Mouse (Mus musculus): ENCODE measurements around the gene Tfap2d. TPM values are rescaled to one million over a fixed set of nuclear protein-coding genes. Genes with fewer than 3 reads are reported as not detected.

Tfap2d gene
- polyA plus RNA-seq, 1 experiment from 2014 or later = not detected

DNA sequence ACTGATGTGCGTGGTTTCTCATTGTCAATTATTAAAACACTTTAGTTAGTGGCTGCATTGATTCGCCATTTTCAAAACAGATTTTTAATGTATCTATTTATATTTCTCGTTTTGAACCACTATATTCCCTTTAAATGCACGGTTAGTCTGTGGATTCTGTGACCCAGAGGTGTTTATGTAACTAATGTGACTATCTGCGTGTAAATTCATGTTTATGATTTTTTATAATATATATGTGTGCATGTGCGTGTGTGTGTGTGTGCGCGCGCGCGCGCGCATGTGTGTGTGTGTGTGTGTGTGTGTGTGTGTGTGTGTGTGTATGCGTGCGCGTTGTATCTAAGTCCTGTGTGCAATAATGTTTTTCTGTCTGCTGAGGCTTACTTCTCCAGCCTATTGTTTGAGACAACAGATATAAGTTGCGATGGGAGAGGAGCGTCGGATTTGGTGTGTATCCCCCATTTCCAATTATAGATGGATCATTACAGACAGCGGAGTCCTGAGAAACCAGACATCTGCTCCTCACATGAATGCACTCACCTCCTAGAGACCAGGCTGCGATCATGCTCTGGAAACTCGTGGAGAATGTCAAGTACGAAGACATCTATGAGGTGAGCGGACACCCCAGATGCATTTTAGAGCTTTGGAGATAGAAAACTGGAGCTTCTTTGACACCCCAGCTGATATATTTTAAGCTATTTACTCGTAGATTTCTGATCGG, 106.0 kb downstream of the Tfap2d start, which contains the start of gene Tfap2b:
Tfap2b (plus strand) TSS at position 274 of the 718 bp plus-strand sequence.
- no peaks in the 10 kb centered on the region for H3K4me1 ChIP-seq (ENCODE audit: control insufficient read depth, insufficient read depth, low read length)
- no peaks in the 10 kb centered on the region for H3K36me3 ChIP-seq (ENCODE audit: control insufficient read depth, insufficient read depth, low read length)
- H3K4me2 ChIP-seq (ENCODE audit: low read depth, low read length) = peak within 1 kb of the TSS; percentile 43
- H3K9me3 ChIP-seq (replicated peaks; ENCODE audit: control insufficient read depth, low read length) = no peaks in the 10 kb centered on the region
- ATAC-seq (ENCODE audit: insufficient read depth, low FRiP score) = no peak
- peak within 1 kb of the TSS; percentile 31 for H3K4me3 ChIP-seq (replicated peaks; ENCODE audit: low read length)
- WGBS = 4% methylated on average over 25 of the region's 26 CpGs
- peaks cover 51% of the 10 kb centered on the region for H3K27me3 ChIP-seq (ENCODE audit: control insufficient read depth, insufficient read depth, low read length)
- no peak within 1 kb of the TSS for H3K9ac ChIP-seq (ENCODE audit: low read length)
- no peak within 1 kb of the TSS for H3K27ac ChIP-seq (ENCODE audit: low read length)

DNA sequence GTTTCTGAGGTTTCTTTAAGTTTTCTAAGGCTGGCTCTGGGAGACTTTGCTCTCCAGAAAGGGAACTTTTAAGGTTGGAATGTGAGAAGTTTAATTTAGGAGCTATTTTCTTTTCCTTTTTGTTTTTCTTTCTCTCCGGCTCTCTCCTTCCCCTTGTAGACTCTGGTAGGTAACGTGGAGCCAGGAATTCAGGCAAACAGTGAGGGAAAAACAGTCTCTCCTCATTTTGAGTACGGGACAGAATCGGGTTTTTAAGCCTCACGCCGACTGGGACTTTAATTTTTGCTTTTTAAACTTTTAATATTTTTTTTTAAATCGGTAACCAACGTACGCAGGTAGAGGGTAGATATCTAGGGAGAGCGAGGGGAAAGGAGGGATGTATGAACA, 106.5 kb downstream of the Tfap2d start:
- no peak for ATAC-seq (ENCODE audit: insufficient read depth, low FRiP score)
- WGBS = under 1% methylated on average over 10 of the region's 10 CpGs
- Histone ChIP-seq H3K9me3 (replicated peaks; ENCODE audit: control insufficient read depth, low read length) (no peaks in the 10 kb centered on the region), H3K4me2 (ENCODE audit: low read depth, low read length) (no peak overlapping the region), H3K36me3 (ENCODE audit: control insufficient read depth, insufficient read depth, low read length) (no peaks in the 10 kb centered on the region), H3K27ac (ENCODE audit: low read length) (no peak overlapping the region), H3K27me3 (ENCODE audit: control insufficient read depth, insufficient read depth, low read length) (peaks cover 56% of the 10 kb centered on the region), H3K4me1 (ENCODE audit: control insufficient read depth, insufficient read depth, low read length) (no peaks in the 10 kb centered on the region), H3K9ac (ENCODE audit: low read length) (no peak overlapping the region), H3K4me3 (replicated peaks; ENCODE audit: low read length) (peak overlapping the region; percentile 31)

DNA sequence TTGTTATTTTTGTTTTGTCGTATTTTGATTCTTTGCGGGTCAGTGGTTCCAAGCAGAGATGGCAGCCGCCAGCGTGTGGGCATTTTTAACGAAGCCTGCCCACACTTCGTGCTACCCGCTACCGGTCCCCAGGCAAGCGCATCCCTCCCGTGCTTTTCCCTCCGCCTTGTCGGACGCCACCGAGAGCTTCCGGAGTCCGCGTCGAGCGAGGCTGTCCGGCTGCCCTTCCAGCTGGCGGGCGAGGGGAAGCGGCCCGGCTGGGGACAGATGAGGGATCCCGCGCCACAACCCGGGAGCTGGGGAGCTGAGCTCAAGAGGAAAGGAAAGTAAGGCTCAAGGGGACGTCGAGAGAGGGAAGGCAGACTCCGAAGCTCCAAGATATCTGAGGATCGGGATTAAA, 107.0 kb downstream of the Tfap2d start:
- 1% methylated on average over 31 of the region's 31 CpGs for WGBS
- ATAC-seq (ENCODE audit: insufficient read depth, low FRiP score) = no peak

DNA sequence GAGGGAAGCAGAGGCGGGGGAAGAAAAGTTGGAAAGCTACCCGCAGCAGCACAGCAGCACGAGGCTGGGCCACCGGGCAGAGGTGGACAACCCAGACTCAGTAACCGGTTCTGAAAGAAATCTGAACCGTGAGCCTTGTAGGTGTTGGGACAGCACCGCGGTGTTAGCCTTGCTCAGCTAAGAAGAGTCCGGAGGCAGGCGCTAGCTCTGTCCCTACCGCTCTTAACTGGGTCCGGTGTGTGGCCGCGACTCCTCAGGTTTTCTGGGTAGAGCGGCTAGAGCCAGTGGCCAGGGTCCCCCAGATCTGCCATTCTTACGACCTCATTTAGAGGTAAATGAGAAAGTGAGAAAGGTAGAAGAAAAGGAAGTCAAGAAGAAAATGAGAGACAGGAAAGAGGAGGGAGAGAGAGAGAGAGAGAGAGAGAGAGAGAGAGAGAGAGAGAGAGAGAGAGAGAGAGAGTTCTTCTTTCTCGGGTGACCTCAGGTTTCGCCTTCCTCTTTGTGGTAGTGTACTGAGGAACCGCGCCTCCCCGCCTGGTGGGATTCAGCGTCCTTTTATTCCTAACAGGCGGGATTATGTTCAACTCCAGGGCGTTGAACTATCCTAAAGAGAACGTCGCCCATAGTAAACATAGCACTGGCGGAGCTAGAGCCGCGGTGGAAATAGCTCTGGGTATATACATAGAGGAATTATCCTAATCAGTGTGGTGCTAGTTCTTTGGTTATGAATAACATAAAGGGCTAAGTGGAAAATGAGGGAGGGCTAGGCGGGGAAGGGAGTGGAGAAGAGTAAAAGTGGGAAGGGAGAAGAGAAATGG, 107.6 kb downstream of the Tfap2d start:
- H3K36me3 ChIP-seq (ENCODE audit: control insufficient read depth, insufficient read depth, low read length) = no peaks in the 10 kb centered on the region
- no peaks in the 10 kb centered on the region for H3K4me1 ChIP-seq (ENCODE audit: control insufficient read depth, insufficient read depth, low read length)
- WGBS = under 1% methylated on average over 30 of the region's 30 CpGs
- peak overlapping the region; percentile 43 for H3K4me2 ChIP-seq (ENCODE audit: low read depth, low read length)
- H3K9ac ChIP-seq (ENCODE audit: low read length) = no peak overlapping the region
- no peak for ATAC-seq (ENCODE audit: insufficient read depth, low FRiP score)
- H3K9me3 ChIP-seq (replicated peaks; ENCODE audit: control insufficient read depth, low read length) = no peaks in the 10 kb centered on the region
- peak overlapping the region; percentile 31 for H3K4me3 ChIP-seq (replicated peaks; ENCODE audit: low read length)
- peaks cover 67% of the 10 kb centered on the region for H3K27me3 ChIP-seq (ENCODE audit: control insufficient read depth, insufficient read depth, low read length)
- H3K27ac ChIP-seq (ENCODE audit: low read length) = no peak overlapping the region

More for the DNA sequence above, 107.0 kb downstream of the Tfap2d start:
- no peak overlapping the region for H3K9ac ChIP-seq (ENCODE audit: low read length)
- H3K27me3 ChIP-seq (ENCODE audit: control insufficient read depth, insufficient read depth, low read length) = peaks cover 60% of the 10 kb centered on the region
- peak overlapping the region; percentile 43 for H3K4me2 ChIP-seq (ENCODE audit: low read depth, low read length)
- no peaks in the 10 kb centered on the region for H3K36me3 ChIP-seq (ENCODE audit: control insufficient read depth, insufficient read depth, low read length)
- no peaks in the 10 kb centered on the region for H3K4me1 ChIP-seq (ENCODE audit: control insufficient read depth, insufficient read depth, low read length)
- no peak overlapping the region for H3K27ac ChIP-seq (ENCODE audit: low read length)
- H3K4me3 ChIP-seq (replicated peaks; ENCODE audit: low read length) = peak overlapping the region; percentile 31
- no peaks in the 10 kb centered on the region for H3K9me3 ChIP-seq (replicated peaks; ENCODE audit: control insufficient read depth, low read length)

- Histone ChIP-seq H3K27me3 (ENCODE audit: control insufficient read depth, insufficient read depth, low read length) (peaks cover 70% of the 10 kb centered on the region), H3K4me2 (ENCODE audit: low read depth, low read length) (no peak overlapping the region), H3K27ac (ENCODE audit: low read length) (no peak overlapping the region), H3K9me3 (replicated peaks; ENCODE audit: control insufficient read depth, low read length) (no peaks in the 10 kb centered on the region), H3K4me1 (ENCODE audit: control insufficient read depth, insufficient read depth, low read length) (no peaks in the 10 kb centered on the region), H3K4me3 (replicated peaks; ENCODE audit: low read length) (no peak overlapping the region), H3K9ac (ENCODE audit: low read length) (no peak overlapping the region), H3K36me3 (ENCODE audit: control insufficient read depth, insufficient read depth, low read length) (no peaks in the 10 kb centered on the region)
- no peak for ATAC-seq (ENCODE audit: insufficient read depth, low FRiP score)
- 3% methylated on average over 8 of the region's 8 CpGs for WGBS
Measured at GRCm38 (mm10) chr1:19211033-19211405, 108.2 kb downstream of the Tfap2d start.

- no peaks in the 10 kb centered on the region for H3K36me3 ChIP-seq (ENCODE audit: control insufficient read depth, insufficient read depth, low read length)
- no peak overlapping the region for H3K9ac ChIP-seq (ENCODE audit: low read length)
- WGBS = 3% methylated on average over 15 of the region's 15 CpGs
- H3K4me1 ChIP-seq (ENCODE audit: control insufficient read depth, insufficient read depth, low read length) = no peaks in the 10 kb centered on the region
- ATAC-seq (ENCODE audit: insufficient read depth, low FRiP score) = no peak
- H3K27me3 ChIP-seq (ENCODE audit: control insufficient read depth, insufficient read depth, low read length) = peaks cover 76% of the 10 kb centered on the region
- no peak overlapping the region for H3K27ac ChIP-seq (ENCODE audit: low read length)
- H3K9me3 ChIP-seq (replicated peaks; ENCODE audit: control insufficient read depth, low read length) = no peaks in the 10 kb centered on the region
- no peak overlapping the region for H3K4me2 ChIP-seq (ENCODE audit: low read depth, low read length)
- H3K4me3 ChIP-seq (replicated peaks; ENCODE audit: low read length) = no peak overlapping the region
Measured at GRCm38 (mm10) chr1:19211546-19212154, 108.8 kb downstream of the Tfap2d start.

GRCm38 (mm10) chr1:19212691-19213090, 109.9 kb downstream of the Tfap2d start:
- H3K27me3 ChIP-seq (ENCODE audit: control insufficient read depth, insufficient read depth, low read length) = peaks cover 77% of the 10 kb centered on the region
- H3K4me3 ChIP-seq (replicated peaks; ENCODE audit: low read length) = no peak overlapping the region
- no peak overlapping the region for H3K9ac ChIP-seq (ENCODE audit: low read length)
- H3K4me2 ChIP-seq (ENCODE audit: low read depth, low read length) = no peak overlapping the region
- H3K27ac ChIP-seq (ENCODE audit: low read length) = no peak overlapping the region
- H3K4me1 ChIP-seq (ENCODE audit: control insufficient read depth, insufficient read depth, low read length) = no peaks in the 10 kb centered on the region
- no peak for ATAC-seq (ENCODE audit: insufficient read depth, low FRiP score)
- 4% methylated on average over 4 of the region's 4 CpGs for WGBS
- H3K36me3 ChIP-seq (ENCODE audit: control insufficient read depth, insufficient read depth, low read length) = no peaks in the 10 kb centered on the region
- no peaks in the 10 kb centered on the region for H3K9me3 ChIP-seq (replicated peaks; ENCODE audit: control insufficient read depth, low read length)

- H3K36me3 ChIP-seq (ENCODE audit: control insufficient read depth, insufficient read depth, low read length) = no peaks in the 10 kb centered on the region
- no peaks in the 10 kb centered on the region for H3K4me1 ChIP-seq (ENCODE audit: control insufficient read depth, insufficient read depth, low read length)
- H3K9me3 ChIP-seq (replicated peaks; ENCODE audit: control insufficient read depth, low read length) = no peaks in the 10 kb centered on the region
- no peak overlapping the region for H3K27ac ChIP-seq (ENCODE audit: low read length)
- H3K9ac ChIP-seq (ENCODE audit: low read length) = no peak overlapping the region
- H3K27me3 ChIP-seq (ENCODE audit: control insufficient read depth, insufficient read depth, low read length) = peaks cover 82% of the 10 kb centered on the region
- no peak overlapping the region for H3K4me2 ChIP-seq (ENCODE audit: low read depth, low read length)
- 6% methylated on average over 4 of the region's 4 CpGs for WGBS
- no peak overlapping the region for H3K4me3 ChIP-seq (replicated peaks; ENCODE audit: low read length)
- ATAC-seq (ENCODE audit: insufficient read depth, low FRiP score) = no peak
Measured at GRCm38 (mm10) chr1:19213171-19213570, 110.3 kb downstream of the Tfap2d start.

DNA sequence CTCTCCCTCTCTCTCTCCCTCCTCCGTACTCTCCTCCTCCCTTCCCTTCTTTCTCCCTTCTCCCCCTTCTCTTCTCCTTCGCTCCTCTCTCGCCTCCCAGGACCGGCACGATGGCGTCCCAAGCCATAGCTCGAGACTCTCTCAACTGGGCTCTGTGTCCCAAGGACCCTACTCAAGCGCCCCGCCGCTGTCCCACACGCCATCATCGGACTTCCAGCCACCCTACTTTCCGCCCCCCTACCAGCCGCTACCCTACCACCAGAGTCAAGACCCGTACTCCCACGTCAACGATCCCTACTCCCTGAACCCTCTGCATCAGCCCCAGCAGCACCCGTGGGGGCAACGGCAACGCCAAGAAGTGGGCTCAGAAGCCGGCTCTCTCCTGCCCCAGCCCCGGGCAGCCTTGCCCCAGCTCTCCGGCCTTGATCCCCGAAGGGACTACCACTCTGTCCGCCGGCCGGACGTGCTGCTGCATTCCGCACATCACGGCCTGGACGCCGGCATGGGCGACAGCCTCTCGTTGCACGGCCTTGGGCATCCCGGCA, 111.1 kb downstream of the Tfap2d start:
- Histone ChIP-seq H3K36me3 (ENCODE audit: control insufficient read depth, insufficient read depth, low read length) (no peaks in the 10 kb centered on the region), H3K4me3 (replicated peaks; ENCODE audit: low read length) (no peak overlapping the region), H3K9ac (ENCODE audit: low read length) (no peak overlapping the region), H3K9me3 (replicated peaks; ENCODE audit: control insufficient read depth, low read length) (no peaks in the 10 kb centered on the region), H3K27ac (ENCODE audit: low read length) (no peak overlapping the region), H3K4me2 (ENCODE audit: low read depth, low read length) (no peak overlapping the region), H3K4me1 (ENCODE audit: control insufficient read depth, insufficient read depth, low read length) (no peaks in the 10 kb centered on the region), H3K27me3 (ENCODE audit: control insufficient read depth, insufficient read depth, low read length) (peaks cover 84% of the 10 kb centered on the region)
- no peak for ATAC-seq (ENCODE audit: insufficient read depth, low FRiP score)
- WGBS = 2% methylated on average over 36 of the region's 36 CpGs
